16 mouse cellular contexts compared by ENCODE assay signal in genomic region chr11:67923720-67924119, GRCm38 (mm10). TPM values are rescaled to one million over a fixed set of nuclear protein-coding genes. Genes with fewer than 3 reads are reported as not detected.
DNase-seq lines count a peak whose midpoint lies in the region; ATAC-seq and TF ChIP-seq lines count a peak whose summit lies in the region.
"Had no signal": no experiment of that assay in that cellular context is flagged by ENCODE, and none has a peak within 500 bp of the region (broad histone marks: within the 10 kb centered on the region; RNA-seq: fewer than 3 reads in every experiment).

No protein-coding gene starts in this region.

- TF ChIP-seq POLR2A in lung, adult 2 months (IDR thresholded peaks at IDR 0.05; ENCODE audit: borderline replicate concordance, extremely low read depth, low read depth, low read length): no peak

- DNase-seq in hindbrain, postnatal 0 days (ENCODE audit: low spot score): no peak
- no peak for DNase-seq in hindbrain, embryonic 14.5 days (ENCODE audit: low spot score)
- DNase-seq in lung, adult 2 months: no peak
- peak; percentile 61 for DNase-seq in R1 (ENCODE audit: low read depth, low spot score)
- DNase-seq in adrenal gland, postnatal 10 days: no peak
- DNase-seq in left cerebral cortex, postnatal 25 days (ENCODE audit: low spot score in 2 of 2): no peak
- DNase-seq: adrenal gland, postnatal 25 days; cerebellum, postnatal 10 days; heart, postnatal 14 days; thymus, adult 18-20 months had no signal

- peaks cover 8% of the 10 kb centered on the region; the same call in 1 of the 2 replicates for H3K27me3 ChIP-seq in hindbrain, postnatal 0 days (ENCODE audit: insufficient read depth, low read length)
- H3K27me3 ChIP-seq in hindbrain, embryonic 14.5 days (ENCODE audit: control insufficient read depth, insufficient read depth, low read length): peaks cover 23% of the 10 kb centered on the region
- H3K27me3 ChIP-seq in lung, embryonic 15.5 days: peaks cover 20% of the 10 kb centered on the region

- ATAC-seq in hindbrain, postnatal 0 days: no peak
- ATAC-seq in hindbrain, embryonic 14.5 days (ENCODE audit: low FRiP score): no peak
- ATAC-seq in lung, embryonic 15.5 days (ENCODE audit: borderline replicate concordance, extremely low read depth, low FRiP score, low TSS enrichment): no peak

- no peaks in the 10 kb centered on the region for H3K9me3 ChIP-seq in hindbrain, postnatal 0 days (ENCODE audit: low read length)
- H3K9me3 ChIP-seq in hindbrain, embryonic 14.5 days (ENCODE audit: control insufficient read depth, low read length): no peaks in the 10 kb centered on the region
- H3K9me3 ChIP-seq in lung, embryonic 15.5 days: no peaks in the 10 kb centered on the region
- H3K9me3 ChIP-seq: limb, embryonic 13.5 days; neural tube, embryonic 15.5 days had no signal

- no peak overlapping the region for H3K9ac ChIP-seq in hindbrain, postnatal 0 days (replicated peaks; ENCODE audit: low read length)
- no peak overlapping the region for H3K9ac ChIP-seq in hindbrain, embryonic 14.5 days
- no peak overlapping the region for H3K9ac ChIP-seq in lung, embryonic 15.5 days
- H3K9ac ChIP-seq: limb, embryonic 13.5 days; neural tube, embryonic 15.5 days had no signal

- no peaks in the 10 kb centered on the region for H3K4me1 ChIP-seq in hindbrain, postnatal 0 days (ENCODE audit: insufficient read depth, low read length)
- H3K4me1 ChIP-seq in hindbrain, embryonic 14.5 days (replicated peaks; ENCODE audit: control insufficient read depth, insufficient read depth, low read length): 0 out of 2 replicates have a peak, but pooled peaks cover 9% of the 10 kb centered on the region
- no peaks in the 10 kb centered on the region for H3K4me1 ChIP-seq in lung, embryonic 15.5 days
- H3K4me1 ChIP-seq in lung, adult 2 months (ENCODE audit: control insufficient read depth, insufficient read depth, low read length): peaks cover 12% of the 10 kb centered on the region

- peak; percentile 16; the same call in 1 of the 2 replicates for TF ChIP-seq CTCF in hindbrain, postnatal 0 days (IDR thresholded peaks at IDR 0.05; ENCODE audit: low read depth)
- no peak for TF ChIP-seq CTCF in lung, adult 2 months (IDR thresholded peaks at IDR 0.05; ENCODE audit: insufficient read depth, low read length)

- no peak overlapping the region for H3K27ac ChIP-seq in hindbrain, postnatal 0 days
- no peak overlapping the region for H3K27ac ChIP-seq in hindbrain, embryonic 14.5 days
- H3K27ac ChIP-seq in lung, embryonic 15.5 days: no peak overlapping the region
- H3K27ac ChIP-seq: limb, embryonic 13.5 days; neural tube, embryonic 15.5 days had no signal

- no peaks in the 10 kb centered on the region for H3K36me3 ChIP-seq in hindbrain, postnatal 0 days (ENCODE audit: insufficient read depth, low read length)
- no peaks in the 10 kb centered on the region for H3K36me3 ChIP-seq in hindbrain, embryonic 14.5 days (replicated peaks; ENCODE audit: control insufficient read depth, insufficient read depth)
- H3K36me3 ChIP-seq in lung, embryonic 15.5 days: no peaks in the 10 kb centered on the region
- H3K36me3 ChIP-seq: limb, embryonic 13.5 days; neural tube, embryonic 15.5 days had no signal

- 95% methylated on average over 5 of the region's 5 CpGs for WGBS in hindbrain, postnatal 0 days
- 97% methylated on average over 5 of the region's 5 CpGs for WGBS in hindbrain, embryonic 14.5 days
- WGBS in lung, embryonic 15.5 days: 90% methylated on average over 5 of the region's 5 CpGs
- 94% methylated on average over 5 of the region's 5 CpGs for WGBS in lung, adult 2 months

- H3K4me3 ChIP-seq in hindbrain, postnatal 0 days (ENCODE audit: low read length): no peak overlapping the region
- H3K4me3 ChIP-seq in hindbrain, embryonic 14.5 days (replicated peaks; ENCODE audit: low read length): no peak overlapping the region
- H3K4me3 ChIP-seq in lung, embryonic 15.5 days: no peak overlapping the region
- no peak overlapping the region for H3K4me3 ChIP-seq in lung, adult 2 months (replicated peaks; ENCODE audit: extremely low read depth, low read depth, low read length)
- H3K4me3 ChIP-seq: erythroblast, embryonic 14.5 days; limb, embryonic 13.5 days; neural tube, embryonic 15.5 days had no signal

- no peak overlapping the region for H3K4me2 ChIP-seq in hindbrain, postnatal 0 days (ENCODE audit: low read depth, low read length)
- no peak overlapping the region for H3K4me2 ChIP-seq in hindbrain, embryonic 14.5 days (replicated peaks)
- peak overlapping the region; percentile 96; the same call in 1 of the 2 replicates for H3K4me2 ChIP-seq in lung, embryonic 15.5 days
- H3K4me2 ChIP-seq: neural tube, embryonic 15.5 days had no signal

- intact Hi-C loops in left cerebral cortex, postnatal 25 days (cut with DNase I): no loop called here

RNA-seq across cellular contexts. Expression of gene Usp43, which starts 1.8 kb away (rescaled TPM):
- 0.94 and 1.6 TPM in 2 replicates for total RNA-seq in hindbrain, postnatal 0 days (2014; rRNA removed)
- 0.37 and 0.68 TPM in 2 replicates for polyA plus RNA-seq in hindbrain, postnatal 0 days (2015; fragmentation: Nextera tagmentation; extraction: Ambion mirVana)
- 0.56 and 1.1 TPM in 2 replicates for polyA plus RNA-seq in hindbrain, embryonic 14.5 days (2014; fragmentation: Nextera tagmentation; extraction: Ambion mirVana)
- polyA plus RNA-seq in lung, embryonic 15.5 days (2015; fragmentation: Nextera tagmentation; extraction: Ambion mirVana): 3.2 and 3.7 TPM in 2 replicates
- polyA plus RNA-seq in lung, adult 2 months (2012; rRNA removed): 7.0 and 7.9 TPM in 2 replicates
- total RNA-seq in adrenal gland, postnatal 10 days (2021): 1 to 10 TPM; 1.7 to 2.9 TPM
- total RNA-seq in left cerebral cortex, postnatal 25 days (2021): 1 to 10 TPM; 4.0 to 7.6 TPM
- total RNA-seq: granulocyte monocyte progenitor cell, adult 5-6 weeks; megakaryocyte-erythroid progenitor cell, adult 5-6 weeks had no signal
- polyA plus RNA-seq: erythroblast, embryonic 14.5 days had no signal

RNA-seq across cellular contexts. Expression of gene Cfap52, which starts 41.7 kb away (rescaled TPM):
- total RNA-seq in hindbrain, postnatal 0 days (2014; rRNA removed): 1.6 and 3.3 TPM in 2 replicates
- polyA plus RNA-seq in hindbrain, postnatal 0 days (2015; fragmentation: Nextera tagmentation; extraction: Ambion mirVana): 4.6 and 5.5 TPM in 2 replicates
- polyA plus RNA-seq in hindbrain, embryonic 14.5 days (2014; fragmentation: Nextera tagmentation; extraction: Ambion mirVana): 5.1 and 8.8 TPM in 2 replicates
- 4.0 and 6.1 TPM in 2 replicates for polyA plus RNA-seq in lung, embryonic 15.5 days (2015; fragmentation: Nextera tagmentation; extraction: Ambion mirVana)
- 4.7 and 9.4 TPM in 2 replicates for polyA plus RNA-seq in lung, adult 2 months (2012; rRNA removed)
- under 1 TPM in 1 of 2 experiments, not detected in 1; 0.55 TPM for total RNA-seq in adrenal gland, postnatal 10 days (2021)
- total RNA-seq in left cerebral cortex, postnatal 25 days (2021): 10 to 100 TPM in 1 of 2 experiments, 1 to 10 TPM in 1; 8.2 to 10.9 TPM
- total RNA-seq: adrenal gland, postnatal 25 days; granulocyte monocyte progenitor cell, adult 5-6 weeks; megakaryocyte-erythroid progenitor cell, adult 5-6 weeks had no signal
- polyA plus RNA-seq: erythroblast, embryonic 14.5 days had no signal

RNA-seq across cellular contexts. Expression of gene Stx8, which starts 42.3 kb away (rescaled TPM):
- total RNA-seq in hindbrain, postnatal 0 days (2014; rRNA removed): 9.2 and 10.8 TPM in 2 replicates
- 62.5 and 65.8 TPM in 2 replicates for polyA plus RNA-seq in hindbrain, postnatal 0 days (2015; fragmentation: Nextera tagmentation; extraction: Ambion mirVana)
- polyA plus RNA-seq in hindbrain, embryonic 14.5 days (2014; fragmentation: Nextera tagmentation; extraction: Ambion mirVana): 61.5 and 67.1 TPM in 2 replicates
- polyA plus RNA-seq in lung, embryonic 15.5 days (2015; fragmentation: Nextera tagmentation; extraction: Ambion mirVana): 52.1 and 54.7 TPM in 2 replicates
- polyA plus RNA-seq in lung, adult 2 months (2012; rRNA removed): 3.9 and 8.7 TPM in 2 replicates
- 10 to 100 TPM; 33.2 to 34.1 TPM for total RNA-seq in adrenal gland, postnatal 10 days (2021)
- 10 to 100 TPM; 36.1 to 36.2 TPM for total RNA-seq in left cerebral cortex, postnatal 25 days (2021)
